Mouse (Mus musculus): ENCODE results near the gene Zfp473. TPM values are rescaled to one million over a fixed set of nuclear protein-coding genes. Genes with fewer than 3 reads are reported as not detected.
"Not testable (repeated sequence)": the region's sequence is repeated elsewhere in the genome, so short reads cannot be mapped to it uniquely, and the experiment has no call there.

Zfp473 gene
- total RNA-seq, 2 experiments from 2014 or later, result 0.24 to 0.25 TPM

- DNase-seq (ENCODE audit: low spot score in 2 of 2), result no peak
These were observed 28.8 kb downstream of the Zfp473 start for GRCm38 (mm10) chr7:44722058-44722457.

- no peak for DNase-seq (ENCODE audit: low spot score in 2 of 2)
These were observed 41.0 kb downstream of the Zfp473 start for GRCm38 (mm10) chr7:44709881-44710280.

- no peak for DNase-seq (ENCODE audit: low spot score in 2 of 2)
These were observed 42.3 kb downstream of the Zfp473 start, which contains the start of gene Izumo2 for GRCm38 (mm10) chr7:44708574-44708973. Gene Izumo2, plus strand, starts transcription at chr7:44708742.

- not testable (repeated sequence) for DNase-seq (ENCODE audit: low spot score in 2 of 2)
These were observed 42.8 kb downstream of the Zfp473 start for GRCm38 (mm10) chr7:44708093-44708492.

GRCm38 (mm10) chr7:44707169-44707675, 43.6 kb downstream of the Zfp473 start:
- no peak for DNase-seq (ENCODE audit: low spot score in 2 of 2)

GRCm38 (mm10) chr7:44706322-44706721, 44.5 kb downstream of the Zfp473 start:
- no peak for DNase-seq (ENCODE audit: low spot score in 2 of 2)

GRCm38 (mm10) chr7:44705086-44705485, 45.8 kb downstream of the Zfp473 start:
- no peak for DNase-seq (ENCODE audit: low spot score in 2 of 2)

GRCm38 (mm10) chr7:44704363-44704762, 46.5 kb downstream of the Zfp473 start:
- peak; percentile 41 to 50 for DNase-seq (ENCODE audit: low spot score in 2 of 2)

GRCm38 (mm10) chr7:44702985-44703384, 47.9 kb downstream of the Zfp473 start:
- no peak for DNase-seq (ENCODE audit: low spot score in 2 of 2)

- peak; percentile 31 to 37 for DNase-seq (ENCODE audit: low spot score in 2 of 2)
These were observed 48.9 kb downstream of the Zfp473 start for GRCm38 (mm10) chr7:44701921-44702320.

GRCm38 (mm10) chr7:44697980-44698379, 52.9 kb downstream of the Zfp473 start:
- no peak for DNase-seq (ENCODE audit: low spot score in 2 of 2)

- DNase-seq (ENCODE audit: low spot score in 2 of 2), result no peak
These were observed 53.6 kb downstream of the Zfp473 start for GRCm38 (mm10) chr7:44697191-44697710.

- DNase-seq (ENCODE audit: low spot score in 2 of 2), result no peak
These were observed 55.6 kb downstream of the Zfp473 start for GRCm38 (mm10) chr7:44695223-44695622.

- no peak for DNase-seq (ENCODE audit: low spot score in 2 of 2)
These were observed 57.2 kb downstream of the Zfp473 start for GRCm38 (mm10) chr7:44693427-44694175.

- no peak for DNase-seq (ENCODE audit: low spot score in 2 of 2)
These were observed 61.5 kb downstream of the Zfp473 start for GRCm38 (mm10) chr7:44689331-44689730.

GRCm38 (mm10) chr7:44688890-44689289, 62.0 kb downstream of the Zfp473 start:
- no peak for DNase-seq (ENCODE audit: low spot score in 2 of 2)

GRCm38 (mm10) chr7:44685531-44686402, 65.1 kb downstream of the Zfp473 start:
- DNase-seq (ENCODE audit: low spot score in 2 of 2), result no peak

GRCm38 (mm10) chr7:44683656-44684055, 67.2 kb downstream of the Zfp473 start:
- no peak for DNase-seq (ENCODE audit: low spot score in 2 of 2)
